Mouse (Mus musculus) ES-E14 (cell line): Measurements from ENCODE around the gene Fryl. TPM values are rescaled to one million over a fixed set of nuclear protein-coding genes. Genes with fewer than 3 reads are reported as not detected.
A peak's percentile ranks its signal among the peaks of the same experiment; 100 is the strongest.

Experiments used
- DNase-seq: peaks from one replicate; pipeline ENCODE4 v3.0.0-alpha.2; 2013; ENCODE audit warnings: low read depth, low spot score
- H3K27ac ChIP-seq: 2 replicates; pipeline ENCODE4 v1.5.1; 2012; ENCODE audit warnings: low read depth, mild to moderate bottlenecking, low read length, moderate library complexity, mixed read lengths; ENCODE audit not compliant: poor library complexity, insufficient read depth, severe bottlenecking
- H3K36me3 ChIP-seq: 2 replicates; pipeline ENCODE4 v1.6.1; 2012; ENCODE audit warnings: mild to moderate bottlenecking, low read length, moderate library complexity, mixed read lengths; ENCODE audit not compliant: control insufficient read depth, poor library complexity, insufficient read depth, severe bottlenecking
- H3K4me1 ChIP-seq, 2 experiments: fragments of 150-350 bp in 1 of 2; sonication (generic) in 1 of 2; 2 replicates each; pipeline ENCODE4 v1.6.1; 2012; ENCODE audit warnings: low read length in 2 of 2, mild to moderate bottlenecking in 1 of 2, mixed read lengths in 1 of 2; ENCODE audit not compliant: control insufficient read depth in 2 of 2, insufficient read depth in 2 of 2, poor library complexity in 1 of 2
- H3K4me3 ChIP-seq, 2 experiments: fragments of 150-350 bp in 1 of 2; sonication (generic) in 1 of 2; 2 replicates each; pipeline ENCODE4 v1.5.1; 2012; ENCODE audit warnings: low read length in 2 of 2, low read depth in 1 of 2, mild to moderate bottlenecking in 1 of 2, mixed read lengths in 1 of 2; ENCODE audit not compliant: insufficient read depth in 1 of 2, poor library complexity in 1 of 2, severe bottlenecking in 1 of 2
- H3K9ac ChIP-seq: 2 replicates; pipeline ENCODE4 v1.6.1; 2012; ENCODE audit warnings: low read depth, mild to moderate bottlenecking, low read length, mixed read lengths; ENCODE audit not compliant: poor library complexity, insufficient read depth, severe bottlenecking
- H3K9me3 ChIP-seq: fragments of 150-350 bp; sonication (generic); 2 replicates; pipeline ENCODE4 v1.6.1; 2012; ENCODE audit warnings: low read depth, mild to moderate bottlenecking, low read length; ENCODE audit not compliant: control insufficient read depth, insufficient read depth
- CHD2 ChIP-seq: IDR thresholded peaks from 2 replicates; pipeline ENCODE4 v1.6.1; 2014; ENCODE audit warnings: mild to moderate bottlenecking, low read depth, low read length, inconsistent platforms
- HCFC1 ChIP-seq: IDR thresholded peaks from 2 replicates; pipeline ENCODE4 v1.6.1; 2012; ENCODE audit warnings: low read length, inconsistent platforms, borderline replicate concordance; ENCODE audit not compliant: insufficient read depth
- MAFK ChIP-seq: IDR thresholded peaks from 2 replicates; pipeline ENCODE4 v1.6.1; 2014; ENCODE audit warnings: mild to moderate bottlenecking, low read depth, low read length, inconsistent platforms; ENCODE audit not compliant: insufficient read depth
- ZC3H11A ChIP-seq: IDR thresholded peaks from 2 replicates; pipeline ENCODE4 v1.6.1; 2012; ENCODE audit warnings: low read depth, mild to moderate bottlenecking, inconsistent platforms, low read length, borderline replicate concordance
- ZNF384 ChIP-seq: IDR thresholded peaks from 2 replicates; pipeline ENCODE4 v1.6.1; 2012; ENCODE audit warnings: low read depth, low read length, inconsistent platforms
- in situ Hi-C, 2 experiments: fragments of 600-800 bp; cut with MboI; formaldehyde crosslinking; loops; one replicate each; pipeline ENCODE4 v1.15.1; 2025; ENCODE audit warnings: low sequenced_read_pairs in 2 of 2, inconsistent platforms in 1 of 2; ENCODE audit not compliant: unreplicated experiment in 2 of 2
- total RNA-seq: library from RNA; depleted of rRNA; stranded (reverse); fragments of 300-350 nt; gene quantifications from 2 replicates; pipeline ENCODE4 v1.2.3, GENCODE M21; 2012

Fryl gene
- total RNA-seq, 1 experiment, result 53.3 TPM

- in situ Hi-C loops, result no loop called here
- no peak overlapping the region for H3K9ac ChIP-seq
- no peaks in the 10 kb centered on the region for H3K36me3 ChIP-seq
- TF ChIP-seq ZNF384 (no peak), MAFK (no peak), CHD2 (no peak), ZC3H11A (no peak), HCFC1 (no peak)
- no peak for DNase-seq
- H3K27ac ChIP-seq, result no peak overlapping the region
- no peaks in the 10 kb centered on the region for H3K9me3 ChIP-seq
- H3K4me1 ChIP-seq, result peaks cover 16 to 37% of the 10 kb centered on the region in 2 experiments
- no peak overlapping the region for H3K4me3 ChIP-seq
Observed at GRCm38 (mm10) chr5:73231835-73232234, 24.6 kb downstream of the Fryl start.

GRCm38 (mm10) chr5:73230171-73230570 lies 26.2 kb downstream of the Fryl start:
- Histone ChIP-seq H3K36me3 (no peaks in the 10 kb centered on the region), H3K27ac (no peak overlapping the region), H3K4me3 (no peak overlapping the region), H3K4me1 (peaks cover 16 to 35% of the 10 kb centered on the region in 2 experiments), H3K9me3 (no peaks in the 10 kb centered on the region), H3K9ac (no peak overlapping the region)
- no peak for TF ChIP-seq ZC3H11A
- TF ChIP-seq HCFC1, result no peak
- DNase-seq, result no peak
- in situ Hi-C loops, result no loop called here

GRCm38 (mm10) chr5:73229467-73229866 lies 27.0 kb downstream of the Fryl start:
- Histone ChIP-seq H3K9ac (no peak overlapping the region), H3K4me3 (no peak overlapping the region), H3K4me1 (peaks cover 16 to 35% of the 10 kb centered on the region in 2 experiments), H3K36me3 (no peaks in the 10 kb centered on the region), H3K27ac (no peak overlapping the region), H3K9me3 (no peaks in the 10 kb centered on the region)
- 0 out of 2 replicates have a peak, but pooled peaks have one; percentile 42 for TF ChIP-seq ZNF384
- no peak for TF ChIP-seq HCFC1
- DNase-seq, result no peak
- in situ Hi-C loops, result no loop called here

GRCm38 (mm10) chr5:73228291-73229049 lies 27.9 kb downstream of the Fryl start:
- DNase-seq, result no peak
- Histone ChIP-seq H3K9me3 (no peaks in the 10 kb centered on the region), H3K36me3 (no peaks in the 10 kb centered on the region), H3K9ac (no peak overlapping the region), H3K4me1 (peaks cover 16 to 35% of the 10 kb centered on the region in 2 experiments), H3K4me3 (no peak overlapping the region), H3K27ac (no peak overlapping the region)
- in situ Hi-C loops, result no loop called here
- no peak for TF ChIP-seq MAFK
- TF ChIP-seq ZC3H11A, result no peak
- TF ChIP-seq ZNF384, result no peak
- no peak for TF ChIP-seq CHD2
- TF ChIP-seq HCFC1, result no peak
